Mouse (Mus musculus) liver, embryonic 14.5 days (tissue): ENCODE results near the gene 2310011J03Rik.

Experiments used
- CTCF ChIP-seq: IDR thresholded peaks from 2 replicates; pipeline ENCODE4 v1.5.1; 2016; ENCODE audit warnings: antibody characterized with exemption, low read depth, control low read depth
- EP300 ChIP-seq: IDR thresholded peaks from 2 replicates; pipeline ENCODE4 v1.6.1; 2016; ENCODE audit warnings: antibody characterized with exemption, low read depth

DNA sequence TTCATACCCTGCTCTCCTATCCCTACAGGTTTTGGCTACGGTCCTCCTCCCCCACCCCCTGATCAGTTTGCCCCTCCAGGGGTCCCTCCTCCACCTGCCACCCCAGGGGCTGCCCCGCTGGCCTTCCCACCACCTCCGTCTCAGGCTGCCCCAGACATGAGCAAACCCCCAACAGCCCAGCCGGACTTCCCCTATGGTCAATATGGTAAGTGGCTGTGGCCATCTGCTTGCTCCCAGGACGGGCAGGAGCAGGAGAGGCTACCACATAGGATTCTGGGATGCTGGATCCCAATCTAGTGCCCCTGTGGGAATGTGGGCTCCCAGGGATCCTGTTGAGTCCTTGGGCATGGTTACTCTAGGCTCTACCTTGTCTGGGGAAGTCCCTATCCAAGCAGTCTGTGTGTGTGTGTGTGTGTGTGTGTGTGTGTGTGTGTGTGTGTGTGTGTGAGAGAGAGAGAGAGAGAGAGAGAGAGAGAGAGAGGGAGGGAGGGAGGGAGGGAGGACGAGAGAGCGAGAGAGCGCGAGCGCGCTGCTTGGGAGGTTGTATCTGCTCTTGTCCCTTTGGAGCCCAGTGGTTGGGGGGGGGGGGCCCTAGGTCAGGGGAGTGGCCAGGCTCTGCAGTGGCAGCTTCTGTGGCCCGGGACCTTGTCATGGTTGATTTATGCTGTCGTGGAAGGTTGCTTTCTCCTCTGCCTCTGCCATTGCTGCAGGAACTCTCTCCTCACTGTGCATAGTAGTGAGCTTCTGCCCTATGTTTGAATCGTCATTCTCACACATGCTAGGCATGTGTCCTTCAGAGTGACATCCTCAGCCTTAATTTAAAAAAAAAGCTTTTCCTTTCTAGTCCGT is 34.9 kb downstream of the 2310011J03Rik start:
- TF ChIP-seq CTCF (no peak), EP300 (no peak)
